Mouse (Mus musculus): ENCODE measurements around the gene Tuba1b. TPM values are rescaled to one million over a fixed set of nuclear protein-coding genes. Genes with fewer than 3 reads are reported as not detected.
A peak's percentile ranks its signal among the peaks of the same experiment; 100 is the strongest.

Tuba1b gene
- polyA plus RNA-seq, 1 experiment from 2014 or later = 1,223 TPM

DNA sequence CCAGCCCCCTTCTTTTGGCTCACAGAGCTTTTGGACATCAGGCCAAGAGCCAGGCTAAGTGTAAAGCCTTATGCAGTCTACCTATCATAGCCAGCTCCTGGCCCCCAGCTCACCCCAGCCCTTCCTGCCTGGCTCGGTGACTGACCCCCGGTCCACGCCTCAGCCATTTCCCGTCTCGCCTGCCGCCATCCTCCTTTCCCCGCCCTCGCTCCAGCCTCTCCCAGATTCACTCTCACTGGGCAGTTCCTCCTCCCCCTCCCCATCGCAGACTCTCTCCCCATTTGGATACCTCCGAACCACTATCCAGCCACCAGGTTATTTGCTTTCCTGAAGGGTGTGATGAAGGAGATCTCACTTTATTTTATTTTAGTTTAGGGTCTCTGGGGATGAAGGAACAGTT lies 36.9 kb downstream of the Tuba1b start:
- no peaks in the 10 kb centered on the region for H3K36me3 ChIP-seq (replicated peaks; ENCODE audit: control insufficient read depth, insufficient read depth)
- no peak overlapping the region for H3K27ac ChIP-seq
- peaks cover 81% of the 10 kb centered on the region for H3K27me3 ChIP-seq (ENCODE audit: control insufficient read depth, insufficient read depth, low read length)
- H3K9me3 ChIP-seq (ENCODE audit: control insufficient read depth, low read length) = no peaks in the 10 kb centered on the region
- H3K4me2 ChIP-seq (replicated peaks) = peak overlapping the region; percentile 36; the same call in 1 of the 2 replicates
- peak overlapping the region; percentile 25; the same call in 1 of the 2 replicates for H3K9ac ChIP-seq
- ATAC-seq (ENCODE audit: low FRiP score) (no peak), DNase-seq (ENCODE audit: low spot score) (no peak)
- 3% methylated on average over 10 of the region's 10 CpGs for WGBS
- H3K4me1 ChIP-seq (replicated peaks; ENCODE audit: control insufficient read depth, insufficient read depth, low read length) = peaks cover 30% of the 10 kb centered on the region
- H3K4me3 ChIP-seq (replicated peaks; ENCODE audit: low read length) = peak overlapping the region; percentile 12; the same call in 1 of the 2 replicates

DNA sequence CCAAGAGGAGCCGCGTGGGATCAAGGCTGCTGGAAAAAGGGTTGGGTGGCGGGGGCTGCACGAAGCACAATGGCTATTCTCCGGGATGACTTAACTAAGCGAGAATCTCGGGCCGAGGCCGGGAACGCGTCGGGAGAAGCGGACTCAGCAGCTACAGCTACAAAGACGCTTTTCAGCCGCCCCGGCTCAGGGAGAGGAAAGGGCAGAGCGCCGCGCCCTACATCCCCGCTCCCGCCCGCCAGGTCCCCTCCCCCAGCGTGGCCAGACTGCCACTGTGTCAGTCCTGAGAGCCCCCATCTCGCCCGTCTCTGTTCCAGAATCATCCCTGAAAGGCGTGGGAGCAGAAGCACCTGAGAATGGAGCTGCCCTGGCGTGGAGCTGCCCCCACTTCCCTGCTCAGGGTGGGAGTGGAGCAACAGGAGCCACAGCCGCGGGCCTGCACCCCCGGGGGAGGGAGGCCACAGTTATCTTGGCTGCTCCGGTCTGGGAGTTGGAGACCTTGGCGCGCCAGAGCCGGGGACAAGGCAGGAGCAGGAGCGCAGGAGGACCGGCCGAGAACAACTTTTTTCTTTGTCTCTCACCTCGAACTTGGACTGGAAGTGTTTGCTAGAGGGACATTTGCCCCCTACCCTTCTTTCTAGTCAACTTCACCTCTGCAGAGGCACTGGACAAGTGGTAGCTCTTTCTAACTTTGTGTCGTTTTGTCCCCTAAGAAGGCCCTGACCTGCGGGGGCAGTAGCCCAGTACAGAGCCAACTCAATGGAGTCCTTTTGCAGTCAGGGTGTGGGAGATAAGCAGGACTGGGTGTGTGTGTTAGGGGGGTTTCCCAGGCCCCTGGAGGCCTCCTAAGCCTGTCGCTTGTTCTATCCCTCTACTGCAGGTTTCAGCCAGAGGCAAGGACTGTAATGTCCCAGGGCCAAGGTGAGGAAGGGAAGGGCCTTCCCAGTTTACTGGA lies 38.5 kb downstream of the Tuba1b start:
- peaks cover 30% of the 10 kb centered on the region for H3K4me1 ChIP-seq (replicated peaks; ENCODE audit: control insufficient read depth, insufficient read depth, low read length)
- ATAC-seq (ENCODE audit: low FRiP score) (no peak), DNase-seq (ENCODE audit: low spot score) (peak; percentile 58)
- peaks cover 94% of the 10 kb centered on the region for H3K27me3 ChIP-seq (ENCODE audit: control insufficient read depth, insufficient read depth, low read length)
- H3K4me3 ChIP-seq (replicated peaks; ENCODE audit: low read length) = peak overlapping the region; percentile 24
- no peak overlapping the region for H3K27ac ChIP-seq
- H3K9ac ChIP-seq = peak overlapping the region; percentile 35
- peak overlapping the region; percentile 92 for H3K4me2 ChIP-seq (replicated peaks)
- 3% methylated on average over 41 of the region's 41 CpGs for WGBS
- H3K36me3 ChIP-seq (replicated peaks; ENCODE audit: control insufficient read depth, insufficient read depth) = no peaks in the 10 kb centered on the region
- no peaks in the 10 kb centered on the region for H3K9me3 ChIP-seq (ENCODE audit: control insufficient read depth, low read length)

DNA sequence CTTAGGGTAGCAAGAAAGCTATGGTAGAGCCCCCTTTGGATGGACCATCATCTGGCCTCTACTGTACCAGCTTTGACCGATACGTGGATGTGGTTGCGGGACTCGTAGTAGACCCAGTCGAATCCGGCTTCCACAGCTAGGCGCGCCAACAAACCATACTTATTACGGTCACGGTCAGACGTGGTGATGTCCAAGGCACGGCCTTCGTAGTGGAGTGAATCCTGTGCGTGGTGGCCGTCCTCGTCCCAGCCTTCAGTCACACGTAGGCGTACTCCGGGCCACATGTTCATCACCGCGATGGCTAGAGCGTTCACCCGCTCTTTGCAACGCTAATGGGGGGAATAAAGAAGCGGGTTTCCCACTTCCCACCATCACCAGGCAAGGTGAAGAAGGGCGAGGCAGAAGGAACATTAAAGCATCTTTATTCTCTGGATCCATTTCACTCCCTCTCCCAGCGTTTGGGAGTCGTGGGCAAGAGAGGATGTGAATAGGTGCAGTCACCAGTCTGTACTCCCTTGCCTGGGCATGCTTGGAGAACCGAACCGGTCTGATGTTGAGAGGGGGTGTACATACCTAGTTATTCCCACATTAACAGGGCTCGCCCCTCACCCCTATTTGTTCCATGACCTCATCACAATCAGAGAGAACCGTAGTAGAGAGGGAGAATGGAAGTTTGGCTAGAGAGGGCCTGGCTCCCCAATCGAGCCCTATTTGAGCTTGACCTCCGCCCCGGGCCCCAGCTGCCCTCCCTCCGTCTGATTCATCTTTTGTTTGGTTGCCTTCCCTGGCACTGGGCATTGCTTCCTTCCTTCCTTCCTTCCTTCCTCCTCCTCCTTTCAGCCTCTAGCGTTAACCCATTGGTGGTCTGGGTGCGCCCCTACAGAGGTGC lies 39.4 kb downstream of the Tuba1b start:
- ATAC-seq (ENCODE audit: low FRiP score) (no peak), DNase-seq (ENCODE audit: low spot score) (no peak)
- Histone ChIP-seq H3K4me1 (replicated peaks; ENCODE audit: control insufficient read depth, insufficient read depth, low read length) (peaks cover 30% of the 10 kb centered on the region), H3K4me3 (replicated peaks; ENCODE audit: low read length) (peak overlapping the region; percentile 42), H3K4me2 (replicated peaks) (peak overlapping the region; percentile 92), H3K9me3 (ENCODE audit: control insufficient read depth, low read length) (no peaks in the 10 kb centered on the region), H3K27me3 (ENCODE audit: control insufficient read depth, insufficient read depth, low read length) (peaks cover 88% of the 10 kb centered on the region), H3K36me3 (replicated peaks; ENCODE audit: control insufficient read depth, insufficient read depth) (no peaks in the 10 kb centered on the region), H3K9ac (peak overlapping the region; percentile 54; the same call in 1 of the 2 replicates), H3K27ac (no peak overlapping the region)
- WGBS = 3% methylated on average over 38 of the region's 38 CpGs

DNA sequence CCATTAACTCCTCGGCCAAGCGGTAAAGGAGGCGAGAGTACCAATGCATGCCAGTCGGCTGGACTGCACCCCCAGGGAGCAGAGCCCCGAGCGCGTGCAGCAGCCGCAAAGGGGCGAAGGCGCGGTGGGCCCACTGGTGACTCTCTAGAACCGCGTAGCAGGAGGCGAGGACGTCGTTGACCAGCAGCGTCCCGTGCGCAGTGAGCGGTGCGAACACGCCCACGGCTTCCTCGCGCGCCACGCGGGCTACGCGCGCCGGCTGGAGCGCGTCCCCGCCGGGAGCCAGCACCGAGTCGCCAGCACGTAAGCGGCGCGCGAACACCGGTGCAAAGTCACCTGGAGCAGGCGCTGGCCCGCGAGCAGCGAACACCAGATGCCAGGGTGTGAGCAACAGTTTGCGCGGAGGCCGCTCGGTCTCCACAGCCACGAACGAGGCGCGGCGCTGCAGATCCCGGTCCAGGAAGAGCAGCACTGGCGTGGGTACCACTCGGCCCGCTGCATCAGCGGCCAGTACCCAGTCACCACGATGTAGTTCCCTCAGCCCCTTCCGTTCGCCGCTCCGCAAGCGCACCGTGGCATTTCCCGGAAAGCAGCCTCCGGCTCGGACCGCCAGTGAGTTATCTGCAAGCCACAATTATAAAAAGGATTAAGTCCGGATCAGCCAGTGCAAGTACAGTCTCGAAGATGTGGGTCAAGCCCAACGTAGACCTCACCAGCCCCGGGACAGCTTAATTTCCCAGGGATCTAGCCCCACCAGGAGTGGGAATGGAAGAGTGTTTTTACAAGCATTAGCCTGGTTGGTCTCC lies 40.2 kb downstream of the Tuba1b start, which contains the start of gene Rhebl1:
TSS of gene Rhebl1 (minus strand) at position 601 of the 806 bp plus-strand sequence.
- Histone ChIP-seq H3K36me3 (replicated peaks; ENCODE audit: control insufficient read depth, insufficient read depth) (no peaks in the 10 kb centered on the region), H3K4me2 (replicated peaks) (peak within 1 kb of the TSS; percentile 92), H3K27me3 (ENCODE audit: control insufficient read depth, insufficient read depth, low read length) (peaks cover 80% of the 10 kb centered on the region), H3K4me3 (replicated peaks; ENCODE audit: low read length) (peak within 1 kb of the TSS; percentile 42), H3K9me3 (ENCODE audit: control insufficient read depth, low read length) (no peaks in the 10 kb centered on the region), H3K9ac (peak within 1 kb of the TSS; percentile 54), H3K27ac (no peak within 1 kb of the TSS), H3K4me1 (replicated peaks; ENCODE audit: control insufficient read depth, insufficient read depth, low read length) (peaks cover 30% of the 10 kb centered on the region)
- DNase-seq (ENCODE audit: low spot score) = no peak
- ATAC-seq (ENCODE audit: low FRiP score) = 0 out of 2 replicates have a peak, but pooled peaks have one; percentile 24
- 1% methylated on average over 77 of the region's 77 CpGs for WGBS

DNA sequence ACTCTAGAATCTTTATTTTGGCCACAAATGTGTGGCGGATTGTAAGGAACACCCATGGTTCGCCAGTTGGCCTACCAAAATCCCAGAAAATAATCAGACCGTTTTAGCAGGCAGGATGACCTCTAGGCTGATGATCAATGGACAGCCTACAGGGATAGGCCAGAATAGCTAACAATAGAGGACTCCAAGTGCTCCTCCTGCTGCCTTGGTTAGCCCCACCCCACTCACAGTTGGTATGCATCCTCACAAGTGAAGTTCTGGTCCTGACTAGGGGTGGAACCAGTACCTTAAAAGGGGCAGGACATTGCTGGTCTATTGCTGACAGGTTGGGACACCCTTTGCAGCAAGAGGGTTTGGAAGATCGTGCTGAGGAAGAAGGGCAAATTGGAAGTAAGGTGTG lies 41.3 kb downstream of the Tuba1b start:
- Histone ChIP-seq H3K4me2 (replicated peaks) (no peak overlapping the region), H3K4me1 (replicated peaks; ENCODE audit: control insufficient read depth, insufficient read depth, low read length) (peaks cover 28% of the 10 kb centered on the region), H3K36me3 (replicated peaks; ENCODE audit: control insufficient read depth, insufficient read depth) (no peaks in the 10 kb centered on the region), H3K9ac (no peak overlapping the region), H3K4me3 (replicated peaks; ENCODE audit: low read length) (no peak overlapping the region), H3K27me3 (ENCODE audit: control insufficient read depth, insufficient read depth, low read length) (peaks cover 69% of the 10 kb centered on the region), H3K27ac (no peak overlapping the region), H3K9me3 (ENCODE audit: control insufficient read depth, low read length) (no peaks in the 10 kb centered on the region)
- WGBS = 38% methylated on average over 4 of the region's 4 CpGs
- ATAC-seq (ENCODE audit: low FRiP score) = no peak
- DNase-seq (ENCODE audit: low spot score) = no peak

DNA sequence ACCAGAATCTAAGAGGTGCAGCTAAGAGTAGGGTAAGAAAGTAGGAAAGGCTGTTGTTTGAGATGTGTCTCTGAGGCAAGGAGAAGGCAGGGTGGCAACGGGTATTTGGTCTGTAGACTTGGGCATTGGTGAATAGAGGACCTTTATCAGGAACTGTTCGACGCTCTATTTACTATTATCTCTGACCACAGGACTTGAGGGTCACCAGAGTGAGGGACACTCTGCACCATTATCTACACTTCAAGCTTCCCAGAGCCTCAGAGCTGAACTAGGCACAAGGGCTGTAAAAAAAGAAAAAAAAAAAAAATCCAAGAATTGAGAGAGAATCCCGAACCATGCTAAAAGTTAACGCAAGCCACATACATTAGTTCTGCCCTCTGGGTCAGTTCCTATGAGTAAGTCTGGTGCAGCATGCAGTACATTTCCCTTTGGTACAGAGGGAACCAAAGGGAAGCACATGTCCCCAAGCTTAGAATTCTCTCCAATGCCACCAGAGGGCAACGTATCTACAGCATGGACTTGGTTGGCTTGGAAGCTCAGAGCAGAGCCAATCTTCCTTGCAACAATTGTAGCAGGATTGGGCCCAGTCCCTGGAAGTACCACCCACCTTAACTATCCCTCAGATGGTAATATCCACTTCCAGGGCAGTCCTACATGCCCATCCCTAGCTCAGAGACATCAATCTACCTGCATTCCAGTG lies 42.3 kb downstream of the Tuba1b start:
- Histone ChIP-seq H3K27ac (no peak overlapping the region), H3K4me3 (replicated peaks; ENCODE audit: low read length) (no peak overlapping the region), H3K36me3 (replicated peaks; ENCODE audit: control insufficient read depth, insufficient read depth) (no peaks in the 10 kb centered on the region), H3K4me2 (replicated peaks) (no peak overlapping the region), H3K9me3 (ENCODE audit: control insufficient read depth, low read length) (no peaks in the 10 kb centered on the region), H3K27me3 (ENCODE audit: control insufficient read depth, insufficient read depth, low read length) (peaks cover 59% of the 10 kb centered on the region), H3K4me1 (replicated peaks; ENCODE audit: control insufficient read depth, insufficient read depth, low read length) (peaks cover 25% of the 10 kb centered on the region), H3K9ac (no peak overlapping the region)
- DNase-seq (ENCODE audit: low spot score) (peak; percentile 77), ATAC-seq (ENCODE audit: low FRiP score) (peak; percentile 64; the same call in 1 of the 2 replicates)
- 51% methylated on average over 6 of the region's 6 CpGs for WGBS

DNA sequence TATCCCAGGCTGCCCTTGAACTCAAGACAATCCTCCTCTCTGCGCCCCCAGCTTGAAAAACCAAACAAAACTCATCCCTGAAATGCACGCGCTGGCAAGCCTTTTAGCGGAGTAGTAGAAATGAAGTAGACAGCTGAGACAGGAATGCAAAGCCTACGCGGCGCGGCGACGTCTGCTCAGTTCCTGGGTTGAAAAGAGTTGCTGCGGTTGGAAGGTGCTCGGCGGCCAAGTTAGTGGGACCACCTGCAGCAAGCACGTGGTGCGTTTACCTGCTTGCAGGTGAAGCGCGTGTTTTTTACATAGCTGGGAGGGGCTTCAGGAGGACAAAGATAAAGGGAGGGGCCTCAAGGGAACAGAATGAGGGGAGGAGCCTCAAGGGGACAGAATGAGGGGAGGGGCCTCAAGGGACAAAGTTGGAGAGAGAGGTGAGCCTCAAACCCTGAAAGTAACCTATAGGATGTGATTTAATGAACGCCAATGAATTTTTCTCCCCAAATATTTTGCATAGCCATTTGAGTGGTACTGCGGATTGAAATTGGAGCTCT lies 43.1 kb downstream of the Tuba1b start:
- no peak for ATAC-seq (ENCODE audit: low FRiP score)
- H3K4me2 ChIP-seq (replicated peaks) = no peak overlapping the region
- WGBS = 13% methylated on average over 19 of the region's 19 CpGs
- no peak for DNase-seq (ENCODE audit: low spot score)
- H3K4me3 ChIP-seq (replicated peaks; ENCODE audit: low read length) = no peak overlapping the region
- H3K9me3 ChIP-seq (ENCODE audit: control insufficient read depth, low read length) = no peaks in the 10 kb centered on the region
- H3K27ac ChIP-seq = no peak overlapping the region
- H3K27me3 ChIP-seq (ENCODE audit: control insufficient read depth, insufficient read depth, low read length) = peaks cover 51% of the 10 kb centered on the region
- peaks cover 25% of the 10 kb centered on the region for H3K4me1 ChIP-seq (replicated peaks; ENCODE audit: control insufficient read depth, insufficient read depth, low read length)
- no peaks in the 10 kb centered on the region for H3K36me3 ChIP-seq (replicated peaks; ENCODE audit: control insufficient read depth, insufficient read depth)
- no peak overlapping the region for H3K9ac ChIP-seq

DNA sequence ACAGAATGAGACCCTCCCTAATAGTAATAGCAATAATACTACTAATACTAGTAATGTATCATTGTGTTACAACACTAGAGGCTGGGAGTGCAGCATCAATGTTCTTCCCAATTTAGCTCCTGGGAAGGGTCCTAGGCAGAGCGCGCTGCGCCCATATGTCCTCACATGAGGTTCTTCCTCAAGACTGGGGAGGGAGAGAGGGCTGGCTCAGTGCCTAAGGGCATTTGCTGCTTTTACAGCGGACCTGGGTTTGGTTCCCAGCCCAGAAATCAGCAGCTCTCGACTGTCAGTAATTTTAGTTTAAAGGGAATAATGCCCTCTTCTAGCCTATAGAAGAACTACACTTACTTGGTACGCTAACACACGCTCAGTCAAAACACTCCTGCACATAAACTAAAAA lies 46.8 kb downstream of the Tuba1b start:
- DNase-seq (ENCODE audit: low spot score) (no peak), ATAC-seq (ENCODE audit: low FRiP score) (no peak)
- Histone ChIP-seq H3K4me1 (replicated peaks; ENCODE audit: control insufficient read depth, insufficient read depth, low read length) (no peaks in the 10 kb centered on the region), H3K27ac (no peak overlapping the region), H3K4me2 (replicated peaks) (no peak overlapping the region), H3K9ac (no peak overlapping the region), H3K36me3 (replicated peaks; ENCODE audit: control insufficient read depth, insufficient read depth) (no peaks in the 10 kb centered on the region), H3K27me3 (ENCODE audit: control insufficient read depth, insufficient read depth, low read length) (peaks cover 14% of the 10 kb centered on the region), H3K9me3 (ENCODE audit: control insufficient read depth, low read length) (no peaks in the 10 kb centered on the region), H3K4me3 (replicated peaks; ENCODE audit: low read length) (no peak overlapping the region)
- WGBS = 83% methylated on average over 7 of the region's 7 CpGs
